Mouse (Mus musculus) layer of hippocampus, adult 8-10 months (tissue): ENCODE data around the gene Hdac5. TPM values are rescaled to one million over a fixed set of nuclear protein-coding genes. Genes with fewer than 3 reads are reported as not detected.

ENCODE experiments used
- microRNA-seq, 2 experiments: library from miRNA; unstranded; fragments of <30 nt; microRNA quantifications; one replicate each; pipeline ENCODE4 v1.2.0; 2022
- total RNA-seq, 4 experiments: library from RNA; stranded (reverse); gene quantifications; 2 replicates each; pipeline ENCODE4 v1.2.4; 2022

Gene Hdac5
- total RNA-seq, 4 experiments from 2014 or later = 219 to 252 (median 232) TPM

Small RNA genes lying within 50 kb of the gene (microRNA-seq; reads per million reads assigned to microRNA genes)
- 2.0 to 2.6 reads per million in 2 experiments for gene Mir8101

Other genes with a start within 250 kb of the Hdac5 start
- gene Cfap97d1, start 245.9 kb downstream of the Hdac5 start, total RNA-seq = not detected
- gene Dusp3, start 243.2 kb downstream of the Hdac5 start, total RNA-seq = 100 to 1,000 TPM; 151 to 190 (median 164) TPM
- 100 to 1,000 TPM in 1 of 4 experiments, 10 to 100 TPM in 3; 88.8 to 102 (median 95.8) TPM for gene Mpp3, start 201.7 kb downstream of the Hdac5 start, total RNA-seq
- not detected for gene Cd300lg, start 188.7 kb downstream of the Hdac5 start, total RNA-seq
- 100 to 1,000 TPM; 118 to 152 (median 135) TPM for gene Mpp2, start 141.7 kb downstream of the Hdac5 start, total RNA-seq
- not detected for gene Ppy, start 128.8 kb downstream of the Hdac5 start, total RNA-seq
- not detected for gene Pyy, start 122.3 kb downstream of the Hdac5 start, total RNA-seq
- under 1 TPM in 1 of 4 experiments, not detected in 3; 0.29 TPM for gene Nags, start 84.7 kb downstream of the Hdac5 start, total RNA-seq
- 10 to 100 TPM; 22.6 to 27.3 (median 25.1) TPM for gene Tmem101, start 73.8 kb downstream of the Hdac5 start, total RNA-seq
- gene Lsm12, start 44.9 kb downstream of the Hdac5 start, total RNA-seq = 10 to 100 TPM; 53.5 to 61.6 (median 58.8) TPM
- 10 to 100 TPM; 66.0 to 74.2 (median 70.4) TPM for gene G6pc3, start 40.5 kb downstream of the Hdac5 start, total RNA-seq
- gene BC030867, start 18.7 kb upstream of the Hdac5 start, total RNA-seq = 1 to 10 TPM in 1 of 4 experiments, under 1 TPM in 3; 0.62 to 1.2 (median 0.64) TPM
- gene Asb16, start 38.6 kb upstream of the Hdac5 start, total RNA-seq = 1 to 10 TPM; 2.1 to 2.4 (median 2.2) TPM
- gene Tmub2, start 54.8 kb upstream of the Hdac5 start, total RNA-seq = 10 to 100 TPM; 61.4 to 72.0 (median 67.7) TPM
- 100 to 1,000 TPM; 153 to 169 (median 157) TPM for gene Atxn7l3, start 66.5 kb upstream of the Hdac5 start, total RNA-seq
- 100 to 1,000 TPM; 106 to 122 (median 120) TPM for gene Ubtf, start 89.6 kb upstream of the Hdac5 start, total RNA-seq
- gene Slc4a1, start 136.0 kb upstream of the Hdac5 start, total RNA-seq = under 1 TPM in 2 of 4 experiments, not detected in 2; 0.10 to 0.11 TPM
- 100 to 1,000 TPM; 420 to 453 (median 428) TPM for gene Rundc3a, start 163.2 kb upstream of the Hdac5 start, total RNA-seq
- 10 to 100 TPM; 62.0 to 72.4 (median 64.6) TPM for gene Slc25a39, start 177.8 kb upstream of the Hdac5 start, total RNA-seq
- 100 to 1,000 TPM in 2 of 4 experiments, 10 to 100 TPM in 2; 61.9 to 191 (median 114) TPM for gene Grn, start 200.1 kb upstream of the Hdac5 start, total RNA-seq
- gene Fam171a2, start 217.5 kb upstream of the Hdac5 start, total RNA-seq = 10 to 100 TPM; 77.6 to 94.7 (median 85.7) TPM
- gene Itga2b, start 240.0 kb upstream of the Hdac5 start, total RNA-seq = 1 to 10 TPM; 1.1 to 3.2 (median 2.7) TPM